Mouse (Mus musculus) regulatory T cell (primary cell): Measurements from ENCODE around the gene Ubxn4.
"Not testable (repeated sequence)": the region's sequence is repeated elsewhere in the genome, so short reads cannot be mapped to it uniquely, and the experiment has no call there.

Experiments
- in situ Hi-C: fragments of 300-600 bp; cut with MboI, MseI; formaldehyde crosslinking; loops from one replicate; pipeline ENCODE4 v1.15.1; 2025; ENCODE audit warnings: high pct_unique_total_duplicates

Ubxn4 gene

GRCm38 (mm10) chr1:128309043-128309442, 65.3 kb downstream of the Ubxn4 start:
- in situ Hi-C loops: no loop called here

GRCm38 (mm10) chr1:128314665-128315064, 70.9 kb downstream of the Ubxn4 start:
- in situ Hi-C loops: no loop called here

- in situ Hi-C loops: not testable (repeated sequence)
Measured at GRCm38 (mm10) chr1:128319266-128319665, 75.5 kb downstream of the Ubxn4 start.

- in situ Hi-C loops: no loop called here
Measured at GRCm38 (mm10) chr1:128323026-128323643, 79.4 kb downstream of the Ubxn4 start.

- in situ Hi-C loops: no loop called here
Measured at GRCm38 (mm10) chr1:128324776-128325175, 81.0 kb downstream of the Ubxn4 start.

- in situ Hi-C loops: no loop called here
Measured at GRCm38 (mm10) chr1:128327165-128327564, 83.4 kb downstream of the Ubxn4 start.

GRCm38 (mm10) chr1:128328218-128328617, 84.5 kb downstream of the Ubxn4 start, which contains the start of gene Lct:
Gene Lct, minus strand, starts transcription at chr1:128328318.
- in situ Hi-C loops: no loop called here
